Mouse (Mus musculus): Measurements from ENCODE around the gene Gm47995.

- TF ChIP-seq CTCF (IDR thresholded peaks at IDR 0.05; ENCODE audit: borderline replicate concordance, insufficient read depth, low read depth, low read length) (no peak), POLR2A (IDR thresholded peaks at IDR 0.05; ENCODE audit: borderline replicate concordance, insufficient read depth, low read length) (no peak)
Observed at GRCm38 (mm10) chr1:151168637-151169036, 29.6 kb upstream of the Gm47995 start.

Measured in cerebellum, adult 2 months (tissue).